Mouse (Mus musculus): ENCODE data around the gene Acan.

Acan gene

GRCm38 (mm10) chr7:79139891-79140591 is 86.8 kb downstream of the Acan start:
- DNase-seq = no peak

- DNase-seq = peak; percentile 82
Measured at GRCm38 (mm10) chr7:79140897-79141296, 87.6 kb downstream of the Acan start.

- DNase-seq = peak; percentile 34
Measured at GRCm38 (mm10) chr7:79147011-79147837, 93.9 kb downstream of the Acan start.

DNA sequence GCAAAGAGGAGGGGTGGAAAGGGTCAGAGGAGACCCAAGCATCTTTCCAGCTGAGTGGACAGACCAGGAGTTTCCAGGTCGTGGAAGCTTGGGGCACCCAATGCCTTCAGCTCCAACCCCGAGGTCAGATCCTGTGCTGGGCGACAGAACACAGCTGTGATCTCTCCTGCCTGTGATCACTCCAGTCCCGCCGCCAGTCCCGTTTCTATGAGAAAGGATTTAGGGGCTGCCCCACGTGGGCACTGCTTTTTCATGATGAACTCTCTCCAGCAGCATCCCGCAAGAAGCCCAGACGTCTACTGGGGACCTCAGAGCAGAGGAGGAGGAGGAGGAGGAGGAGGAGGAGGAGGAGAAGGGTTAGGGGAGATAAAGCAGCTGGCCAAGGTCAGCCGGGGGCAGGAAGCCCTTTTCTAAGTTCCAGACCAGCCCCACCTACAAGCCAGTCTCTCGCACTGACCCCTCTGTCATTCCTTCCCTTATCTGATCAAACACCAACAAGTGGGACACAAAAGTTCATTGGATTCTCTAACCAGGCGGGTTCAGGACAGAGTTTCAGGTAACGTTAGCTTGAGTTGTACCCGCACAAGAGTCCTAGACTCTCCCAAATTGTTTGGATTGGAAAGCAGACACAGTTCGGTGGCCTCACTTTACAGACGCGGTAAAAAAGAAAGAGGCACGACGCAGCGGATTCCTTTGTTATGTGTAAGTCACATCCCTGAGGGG is 94.8 kb downstream of the Acan start:
- no peak for DNase-seq

- peak; percentile 90 for DNase-seq
Measured at GRCm38 (mm10) chr7:79148711-79149266, 95.5 kb downstream of the Acan start, which contains the start of gene Mfge8. Gene Mfge8, minus strand, starts transcription at chr7:79149060.

DNA sequence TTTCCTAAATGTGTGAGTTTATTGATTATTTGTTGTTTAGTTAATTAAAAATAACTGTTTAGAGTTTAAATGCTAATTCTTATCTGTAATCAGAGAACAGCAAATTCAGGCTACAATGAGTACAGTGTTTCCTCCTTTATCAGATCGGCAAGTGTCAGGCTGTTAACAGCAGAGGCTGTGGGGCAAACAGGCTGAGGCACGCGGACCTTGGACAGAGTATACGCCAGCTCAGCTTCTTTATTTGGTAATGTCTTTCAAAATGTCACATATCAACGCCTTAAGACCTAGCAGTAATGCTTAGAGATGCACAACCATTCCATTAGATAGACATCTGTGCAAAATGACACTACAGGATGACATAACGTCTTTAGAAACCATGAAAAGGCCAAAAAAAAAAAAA is 96.2 kb downstream of the Acan start:
- no peak for DNase-seq

- no peak for DNase-seq
Measured at GRCm38 (mm10) chr7:79159406-79159805, 106.1 kb downstream of the Acan start.

Measured in kidney, adult 9 months (tissue).